Mouse (Mus musculus): Measurements from ENCODE around the gene Cryzl2.
A peak's percentile ranks its signal among the peaks of the same experiment; 100 is the strongest.

The Cryzl2 gene

DNA sequence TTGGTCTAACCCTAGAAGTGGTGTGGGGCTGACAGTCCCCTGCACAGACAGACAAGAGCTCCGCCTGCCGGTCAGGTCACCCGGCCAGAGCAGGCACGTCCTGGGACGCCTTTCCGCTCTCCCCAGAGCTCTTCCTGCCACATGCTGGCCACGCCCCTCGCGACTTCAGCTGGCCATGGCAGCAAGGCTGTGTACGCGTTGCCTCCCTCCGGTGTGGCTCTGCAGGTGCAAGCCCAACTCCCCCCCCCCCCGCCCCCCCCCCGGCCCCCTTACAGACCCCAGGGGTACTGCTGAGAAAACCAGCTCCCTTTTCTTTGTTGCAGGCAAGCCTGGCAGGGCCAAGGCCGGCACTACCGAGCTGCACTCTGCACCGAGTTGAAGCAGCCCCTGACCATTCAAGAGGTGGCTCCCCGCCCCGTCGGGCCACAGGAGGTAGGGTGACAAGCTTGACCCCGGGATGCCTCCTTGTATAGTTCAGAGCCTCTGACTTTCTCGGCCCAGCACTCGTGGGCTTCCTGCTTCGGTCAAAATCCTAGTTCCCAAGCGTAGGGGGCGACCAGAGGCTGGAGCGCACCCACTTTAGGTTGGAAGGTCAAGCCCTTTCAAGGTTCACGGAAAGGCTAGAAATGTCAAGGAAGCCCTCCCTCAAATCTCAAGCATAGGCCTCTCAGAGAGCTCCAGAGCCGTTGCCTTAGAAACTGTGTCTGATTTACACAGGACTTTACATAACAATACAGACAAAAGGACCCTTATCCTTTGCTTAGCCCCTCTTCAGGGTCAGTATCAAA, at the start of gene Cryzl2:
TSS of gene Cryzl2 (plus strand) at position 157 of the 788 bp plus-strand sequence.
- DNase-seq (ENCODE audit: low read depth): peak; percentile 50

DNA sequence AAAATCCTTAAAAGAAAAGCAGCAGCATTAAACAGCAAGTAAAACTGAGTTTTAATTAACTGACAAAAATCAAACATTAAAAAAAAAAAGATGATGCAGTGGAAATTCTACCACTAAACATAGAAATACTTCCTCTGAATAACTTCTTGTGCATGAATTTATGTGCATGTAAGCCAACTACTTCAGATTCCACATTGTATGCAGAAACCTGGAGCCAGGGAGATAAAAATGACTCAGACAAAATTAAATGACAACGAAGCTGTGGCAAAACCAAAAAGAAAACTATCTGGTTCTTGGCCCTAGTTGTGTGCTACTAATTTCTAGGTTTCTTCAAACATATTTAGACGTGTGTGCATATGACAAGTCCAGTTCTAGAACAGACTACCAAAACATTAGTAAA, 48.7 kb upstream of the Cryzl2 start:
- DNase-seq (ENCODE audit: low read depth): no peak

DNA sequence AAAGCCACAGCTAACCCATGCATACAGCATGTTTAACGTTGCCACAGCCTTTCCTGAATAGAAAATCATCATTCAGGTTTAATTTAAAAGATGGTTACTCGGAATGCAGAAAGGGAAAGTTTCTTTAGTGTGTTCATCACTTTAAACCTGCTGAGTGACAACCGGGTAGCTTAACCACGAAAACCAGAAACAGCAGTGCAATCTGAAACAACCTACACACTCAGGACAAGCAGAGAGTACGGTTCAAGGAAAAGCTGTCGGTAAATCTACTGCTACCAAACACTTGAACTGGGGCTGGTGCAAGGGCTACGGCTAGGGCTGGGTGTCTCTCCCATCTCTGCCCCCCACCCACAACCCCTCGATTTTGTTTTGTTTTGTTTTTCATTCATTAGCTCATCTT, 47.4 kb upstream of the Cryzl2 start:
- DNase-seq (ENCODE audit: low read depth): peak; percentile 29

DNA sequence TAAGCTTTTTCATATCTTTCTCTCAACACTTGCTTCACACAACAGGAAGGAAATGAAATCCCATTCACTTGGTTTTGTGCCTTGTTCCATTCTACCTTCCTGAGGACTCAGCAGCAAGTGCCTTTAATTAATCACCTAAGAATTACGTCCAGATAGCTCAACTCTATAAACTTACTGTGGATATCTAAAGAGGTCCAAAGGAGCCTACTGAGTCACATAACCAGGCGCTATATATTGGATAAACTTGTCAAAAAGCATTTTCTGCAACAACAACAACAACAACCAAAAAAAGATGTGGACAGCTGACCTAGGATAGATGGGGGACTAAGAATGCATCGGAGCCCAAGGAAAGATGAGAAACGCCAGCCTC, 47.1 kb upstream of the Cryzl2 start:
- DNase-seq (ENCODE audit: low read depth): peak; percentile 34

DNA sequence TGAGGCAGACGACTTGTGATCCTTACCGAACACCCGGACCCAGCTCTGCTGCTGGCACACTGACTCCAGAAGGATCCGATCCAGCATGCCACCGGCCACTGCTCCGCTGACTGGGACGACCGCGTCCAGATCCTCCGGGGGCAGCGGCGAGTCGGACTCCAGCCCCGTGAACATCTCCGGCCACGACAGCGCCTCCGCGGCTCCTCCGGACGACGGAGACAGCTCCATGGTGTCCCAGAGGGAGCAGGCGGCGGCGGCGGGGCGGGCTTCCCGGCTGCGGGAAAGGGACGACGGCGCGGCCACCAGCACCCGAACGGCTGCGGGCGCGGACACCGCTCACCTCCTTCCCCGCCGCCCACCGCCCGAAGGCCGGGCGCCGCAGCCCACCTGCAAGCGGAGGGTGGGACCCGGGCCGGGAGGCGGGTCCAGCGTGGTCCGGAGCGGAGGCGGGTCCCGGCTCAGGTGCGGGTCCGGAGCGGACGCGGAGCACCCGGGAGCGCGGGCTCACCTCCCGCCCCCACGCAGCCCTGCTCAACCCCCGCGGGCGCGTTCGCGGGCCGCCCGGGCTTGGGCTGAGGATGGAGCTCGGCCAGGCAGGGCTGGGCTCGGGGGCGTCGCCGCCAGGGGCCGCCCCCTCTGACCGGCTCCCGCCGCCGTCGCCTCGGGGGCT, 46.5 kb upstream of the Cryzl2 start:
- DNase-seq (ENCODE audit: low read depth): no peak

DNA sequence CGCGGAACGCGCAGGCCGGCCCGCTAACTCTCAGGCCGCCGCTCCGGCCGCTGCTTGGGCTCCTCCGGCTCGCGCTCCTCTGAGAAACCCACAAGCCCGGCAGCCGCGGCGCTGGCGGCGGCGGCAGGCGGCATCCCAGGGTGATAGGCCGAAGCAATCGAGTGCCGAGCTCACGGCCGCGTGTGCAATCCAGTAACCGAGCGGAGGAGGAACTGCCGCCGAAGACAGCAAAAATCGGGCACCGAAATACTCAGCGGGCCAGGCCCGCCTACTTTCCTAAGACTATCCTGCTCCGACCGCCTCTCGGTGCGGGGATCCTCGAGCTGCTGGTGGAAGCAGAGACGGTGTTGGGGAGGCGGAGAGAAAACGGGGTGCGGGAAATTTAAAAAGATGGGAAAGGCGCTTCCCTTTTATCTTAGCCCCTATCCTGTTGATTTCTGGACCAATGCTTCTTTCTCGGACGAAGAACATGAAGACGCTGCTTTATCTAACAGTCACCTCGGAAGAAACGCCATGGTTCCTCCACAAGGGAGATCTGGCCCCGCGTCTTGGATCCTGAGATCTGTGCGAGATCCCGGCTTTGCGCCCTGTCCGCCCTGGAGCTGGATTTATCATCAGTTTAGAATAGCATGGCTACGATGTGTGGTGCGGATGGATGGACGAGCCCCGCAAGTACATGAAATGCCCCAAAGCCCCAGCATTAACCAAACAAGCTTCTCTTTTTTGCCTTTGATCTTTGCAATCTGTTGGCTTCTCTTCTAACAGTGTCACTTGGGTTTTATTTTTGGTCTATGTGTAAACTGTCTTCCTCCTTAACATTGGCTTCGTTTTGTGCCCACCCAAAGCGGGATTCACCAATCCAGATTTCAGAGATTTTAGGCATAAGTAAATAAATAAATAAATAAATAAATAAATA, 45.7 kb upstream of the Cryzl2 start, which contains the start of gene Rasal2:
TSS of gene Rasal2 (minus strand) at position 142 of the 916 bp plus-strand sequence.
- peak; percentile 92 for DNase-seq (ENCODE audit: low read depth)

DNA sequence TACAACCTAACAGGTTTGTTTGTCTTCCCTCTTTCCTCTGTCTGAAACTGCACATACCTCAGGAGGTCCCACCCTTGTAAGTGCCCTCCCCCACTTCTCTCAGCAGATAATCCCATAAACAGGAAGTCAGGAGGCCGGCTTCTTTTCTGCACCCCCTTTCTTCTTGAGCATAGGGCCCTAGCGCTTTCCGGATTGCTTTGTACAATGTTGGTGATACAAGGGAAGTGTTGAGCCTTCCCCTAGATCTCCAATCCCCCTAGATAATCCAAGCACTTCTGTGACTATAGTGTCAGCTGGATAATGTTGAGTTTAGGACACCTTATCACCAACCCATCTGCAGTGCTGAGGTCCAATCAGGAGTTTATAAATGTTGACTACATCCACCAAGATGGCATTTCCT, 42.6 kb upstream of the Cryzl2 start:
- no peak for DNase-seq (ENCODE audit: low read depth)

DNA sequence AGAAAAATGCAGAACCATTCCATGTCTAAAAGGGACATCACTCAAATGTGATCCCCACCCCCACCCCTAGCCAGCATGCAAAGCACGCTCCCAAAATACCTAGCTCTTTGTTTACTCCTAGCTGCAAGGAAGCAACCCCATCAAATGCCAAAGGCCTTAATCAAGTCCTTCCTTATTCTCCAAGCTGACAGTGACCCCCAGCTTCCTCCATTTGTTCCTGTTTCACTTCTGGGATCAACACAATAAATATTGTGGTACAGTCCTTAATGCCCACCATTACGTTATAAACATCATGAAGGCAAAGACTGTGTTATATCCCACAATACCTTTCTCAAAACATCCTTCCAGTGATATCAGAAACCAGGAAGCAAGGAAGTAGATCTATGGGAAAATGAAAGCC, 41.7 kb upstream of the Cryzl2 start:
- no peak for DNase-seq (ENCODE audit: low read depth)

DNA sequence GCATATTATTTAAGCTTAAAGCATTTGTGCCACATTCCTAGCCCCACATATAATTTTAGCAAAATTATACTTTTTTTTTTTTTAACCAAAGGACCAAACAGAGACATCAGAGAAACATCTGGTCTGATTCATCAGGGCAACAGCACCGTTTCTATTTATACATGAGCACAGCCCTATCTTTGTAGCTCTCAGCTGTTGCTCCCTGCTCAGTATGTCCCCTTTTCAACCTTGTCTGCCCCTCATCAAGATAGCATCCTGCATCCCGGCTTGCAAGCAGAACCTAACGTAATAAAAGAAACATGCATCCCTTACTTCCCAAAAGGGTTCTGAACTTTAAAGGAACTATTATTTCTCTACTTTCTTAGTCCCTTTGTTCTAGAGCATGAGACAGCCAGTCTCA, 41.0 kb upstream of the Cryzl2 start:
- DNase-seq (ENCODE audit: low read depth): no peak

DNA sequence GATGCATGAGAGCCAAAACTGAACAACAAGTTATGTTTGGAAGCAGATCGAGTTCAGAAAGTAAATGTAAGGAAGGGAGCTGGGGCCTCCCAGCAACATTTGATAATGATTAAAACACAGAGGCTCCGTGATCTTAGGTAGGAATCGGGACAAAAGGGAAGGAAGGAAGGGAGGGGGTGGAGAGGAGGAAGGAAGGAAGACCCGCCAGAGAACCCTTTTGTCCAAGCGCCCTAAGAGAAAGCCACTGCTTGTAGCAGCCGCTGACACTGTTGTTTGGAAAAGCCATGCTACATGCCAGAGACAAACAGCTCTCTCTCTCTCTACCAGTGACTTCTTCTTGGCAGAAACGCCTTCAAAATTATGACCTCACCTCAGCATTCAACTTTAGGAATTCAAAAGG, 40.5 kb upstream of the Cryzl2 start:
- DNase-seq (ENCODE audit: low read depth): no peak

DNA sequence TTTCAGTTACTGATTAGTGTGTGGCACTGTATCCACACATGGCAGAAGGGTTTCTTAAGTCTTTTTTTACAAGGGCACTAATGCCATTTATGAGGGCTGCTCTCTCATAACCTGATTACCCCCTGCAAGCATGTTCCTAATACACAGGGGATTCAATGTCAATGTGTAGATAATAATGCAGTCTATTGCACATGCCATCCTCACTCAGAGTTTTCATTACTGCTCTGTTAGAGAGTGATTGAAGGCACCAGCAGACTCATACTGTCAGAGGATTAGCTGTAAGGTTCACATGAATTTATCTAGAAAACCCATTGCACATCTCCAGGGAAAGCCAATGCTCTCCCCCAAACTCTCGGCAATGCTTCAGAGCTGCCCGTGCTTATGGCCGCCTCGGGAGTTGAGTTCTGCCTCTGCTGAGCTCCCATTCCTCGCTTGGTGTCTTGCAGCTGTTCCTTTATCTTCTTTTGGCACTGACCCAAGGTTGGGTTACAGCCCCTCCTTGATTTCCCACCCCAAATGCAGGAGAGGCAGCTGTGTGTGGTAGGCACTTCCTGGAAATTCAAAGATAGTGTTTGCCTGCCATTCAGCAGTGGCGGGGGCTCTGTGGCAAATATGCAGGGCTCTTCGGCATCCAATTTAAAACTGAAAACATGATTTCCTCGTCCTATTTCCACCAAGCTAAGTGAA, 32.5 kb upstream of the Cryzl2 start:
- DNase-seq (ENCODE audit: low read depth): no peak

DNA sequence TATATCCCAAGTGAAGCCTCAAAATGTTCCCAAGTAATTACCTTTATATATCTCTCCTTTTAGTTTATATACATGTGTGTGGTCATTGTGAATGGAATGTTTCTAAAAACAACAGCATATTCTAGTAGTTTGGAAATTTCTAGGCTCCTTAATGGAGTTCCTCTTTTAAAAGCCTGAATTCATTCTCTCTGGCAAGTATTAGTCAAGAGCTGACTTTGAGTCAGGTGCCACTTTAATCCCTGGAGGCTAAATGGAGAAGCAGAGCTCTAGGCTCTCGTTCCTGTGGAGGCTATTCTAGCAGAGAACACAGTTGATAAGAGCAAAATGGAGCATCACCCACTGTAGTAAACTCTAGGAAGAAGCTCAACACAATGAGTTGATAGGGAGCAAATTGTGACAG, 31.4 kb upstream of the Cryzl2 start:
- no peak for DNase-seq (ENCODE audit: low read depth)

DNA sequence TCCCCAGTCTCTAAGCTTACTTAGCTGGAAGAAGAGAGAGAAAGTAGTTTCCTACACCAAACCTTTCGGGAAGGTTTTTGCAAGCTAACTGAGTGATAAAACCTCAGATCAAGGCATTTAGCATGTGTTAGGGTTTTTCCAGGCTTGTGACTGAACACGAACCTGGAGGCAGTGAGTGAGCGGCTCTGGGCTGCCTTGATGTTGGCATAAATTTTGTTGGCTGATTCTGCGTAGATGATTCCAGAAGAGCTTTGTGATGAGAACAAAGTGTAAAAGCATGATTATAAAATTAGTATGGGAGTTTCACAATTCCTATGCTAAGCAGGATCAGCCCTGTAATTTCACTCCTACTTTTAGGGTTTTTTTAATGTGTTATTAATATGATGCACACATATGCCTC, 30.8 kb upstream of the Cryzl2 start:
- no peak for DNase-seq (ENCODE audit: low read depth)

DNA sequence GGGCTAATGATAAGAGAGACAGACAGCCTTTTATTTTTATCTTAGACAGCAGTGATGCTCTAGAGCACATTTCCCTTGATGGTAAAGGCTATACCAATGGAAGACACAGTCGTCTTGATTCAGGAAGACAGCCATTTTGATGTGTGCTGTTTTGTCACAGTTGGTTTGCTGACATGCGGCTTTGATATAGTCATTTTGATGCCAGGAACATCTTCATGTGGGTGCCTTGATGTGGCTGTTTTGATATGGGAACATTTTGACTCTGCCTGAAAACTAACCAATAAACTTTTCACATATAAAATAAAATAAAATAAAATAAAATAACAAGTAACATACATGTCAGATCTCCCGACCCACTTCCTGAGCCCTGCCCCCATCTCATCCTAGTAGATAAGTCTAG, 30.0 kb upstream of the Cryzl2 start:
- no peak for DNase-seq (ENCODE audit: low read depth)

DNA sequence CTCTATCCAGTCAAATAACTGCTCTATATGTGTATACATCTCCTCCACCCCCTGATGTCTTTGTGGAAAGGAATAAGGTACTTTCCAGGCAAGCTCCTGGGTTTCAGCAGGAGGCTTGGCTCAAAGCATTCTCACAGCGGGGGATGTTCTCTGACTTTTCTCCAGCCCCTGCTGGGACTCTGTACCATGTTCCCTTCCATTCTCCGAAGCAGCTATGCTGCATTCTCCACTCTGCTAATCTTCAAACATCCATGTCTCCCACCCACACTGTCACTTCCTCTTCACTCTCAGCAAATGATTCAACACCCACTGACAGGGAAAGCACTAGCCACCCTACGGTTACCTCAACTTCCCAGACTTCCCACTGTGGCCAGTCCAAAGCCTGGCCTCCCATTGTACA, 25.1 kb upstream of the Cryzl2 start:
- no peak for DNase-seq (ENCODE audit: low read depth)

DNA sequence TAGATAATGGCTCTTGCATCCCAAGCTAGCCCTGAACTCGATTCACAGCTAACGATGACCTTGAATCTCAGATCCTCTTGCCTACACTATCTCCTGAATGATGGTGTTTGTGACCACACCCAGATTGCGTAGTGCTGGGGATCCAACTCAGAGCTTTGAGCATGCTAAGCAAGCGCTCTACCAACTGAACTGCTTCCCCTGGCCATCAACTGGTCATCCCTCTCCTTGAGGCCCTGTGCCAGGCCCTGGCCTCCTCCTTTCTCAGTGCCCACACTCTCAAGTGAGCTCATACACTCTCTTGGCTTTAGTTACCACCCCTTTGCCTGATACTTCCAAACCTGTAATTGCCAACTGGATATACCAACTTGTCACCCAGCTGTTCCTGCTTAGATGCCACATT, 24.0 kb upstream of the Cryzl2 start:
- no peak for DNase-seq (ENCODE audit: low read depth)

DNA sequence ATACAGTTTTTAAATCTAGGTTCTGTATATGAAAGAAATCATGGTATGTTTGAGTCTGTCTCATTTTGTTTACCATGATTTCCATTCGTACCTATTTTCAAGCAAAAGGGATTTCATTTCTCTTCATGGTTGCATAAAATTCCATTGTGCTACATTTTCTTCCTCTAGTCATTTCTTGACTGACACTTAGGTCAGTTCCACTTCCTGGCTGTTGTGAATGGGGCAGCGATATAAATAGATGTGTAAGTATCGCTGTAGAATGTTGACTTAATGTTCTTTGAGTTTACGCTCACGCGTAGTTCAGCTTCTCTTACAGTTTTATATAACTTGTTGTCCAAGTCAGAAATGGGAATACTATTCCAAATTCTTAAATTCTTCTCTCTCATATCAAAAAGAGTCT, 22.5 kb upstream of the Cryzl2 start:
- no peak for DNase-seq (ENCODE audit: low read depth)

DNA sequence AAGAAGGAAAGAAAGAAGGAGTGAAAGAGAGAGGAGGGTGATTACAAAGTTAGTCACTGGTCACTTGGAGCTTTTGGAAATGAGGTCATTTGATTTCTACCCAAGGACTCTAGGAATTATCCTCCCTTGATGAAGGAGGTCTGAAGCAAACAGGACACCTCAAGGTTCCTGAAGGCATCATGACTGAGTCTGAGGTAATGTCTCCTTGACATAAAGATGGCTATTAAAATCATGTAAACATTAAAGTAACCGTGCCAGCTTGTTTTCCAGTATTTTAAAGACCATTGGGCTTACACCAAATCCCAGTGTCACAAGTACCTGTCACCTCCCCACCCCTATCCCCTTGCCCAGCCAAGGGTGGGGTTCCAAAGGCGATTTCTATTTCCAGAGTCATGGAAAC, 20.1 kb upstream of the Cryzl2 start:
- no peak for DNase-seq (ENCODE audit: low read depth)

DNA sequence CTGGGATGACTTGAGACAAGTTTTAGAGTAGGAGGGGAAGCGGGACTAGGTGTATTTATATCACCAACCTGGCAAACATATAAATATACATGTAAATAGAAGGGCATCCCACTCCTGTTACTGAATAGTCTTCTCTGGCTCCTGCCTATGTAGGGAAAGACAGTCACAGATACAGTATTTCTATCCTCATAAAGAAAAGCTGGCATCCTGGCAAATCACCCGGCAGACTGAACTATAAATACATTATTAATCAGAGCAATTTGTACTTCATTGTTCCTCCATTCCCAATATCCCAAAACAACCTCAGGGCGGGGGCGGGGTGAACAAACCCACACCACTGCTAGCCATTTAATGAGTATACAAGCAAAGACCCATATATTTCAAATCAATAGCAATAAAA, 19.3 kb upstream of the Cryzl2 start:
- no peak for DNase-seq (ENCODE audit: low read depth)

DNA sequence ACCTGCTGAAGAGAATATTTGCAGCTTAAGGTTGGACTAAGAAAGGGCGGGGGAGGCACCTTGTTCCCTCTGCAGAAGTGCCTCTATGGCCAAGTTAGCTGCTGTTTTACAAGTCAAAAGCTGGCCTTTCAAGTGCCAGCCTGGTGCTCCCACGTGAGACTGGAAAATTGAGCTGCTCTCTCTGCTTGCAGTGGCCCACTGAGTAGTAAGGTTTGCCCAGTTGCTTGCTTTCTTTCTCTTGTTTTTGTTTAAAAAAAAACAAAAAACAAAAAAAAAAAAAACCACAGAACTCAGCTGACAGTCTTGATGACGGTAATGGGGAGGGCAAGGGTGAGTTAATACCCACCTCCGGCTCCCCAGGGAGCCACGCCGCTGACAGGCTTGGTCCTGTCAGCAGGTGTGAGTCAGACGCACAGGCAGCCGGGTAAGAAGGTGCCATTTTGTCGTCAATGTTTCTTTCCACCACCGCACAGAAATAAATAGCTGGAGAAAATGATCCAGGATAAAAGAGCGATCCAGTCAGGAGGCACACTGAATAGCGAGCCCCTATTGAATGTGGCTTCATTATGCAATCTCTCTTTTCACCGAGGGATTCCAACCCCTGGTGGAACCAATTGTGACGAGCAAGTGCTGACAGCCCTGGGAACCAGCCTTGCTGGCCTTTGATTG, 18.3 kb upstream of the Cryzl2 start:
- no peak for DNase-seq (ENCODE audit: low read depth)

DNA sequence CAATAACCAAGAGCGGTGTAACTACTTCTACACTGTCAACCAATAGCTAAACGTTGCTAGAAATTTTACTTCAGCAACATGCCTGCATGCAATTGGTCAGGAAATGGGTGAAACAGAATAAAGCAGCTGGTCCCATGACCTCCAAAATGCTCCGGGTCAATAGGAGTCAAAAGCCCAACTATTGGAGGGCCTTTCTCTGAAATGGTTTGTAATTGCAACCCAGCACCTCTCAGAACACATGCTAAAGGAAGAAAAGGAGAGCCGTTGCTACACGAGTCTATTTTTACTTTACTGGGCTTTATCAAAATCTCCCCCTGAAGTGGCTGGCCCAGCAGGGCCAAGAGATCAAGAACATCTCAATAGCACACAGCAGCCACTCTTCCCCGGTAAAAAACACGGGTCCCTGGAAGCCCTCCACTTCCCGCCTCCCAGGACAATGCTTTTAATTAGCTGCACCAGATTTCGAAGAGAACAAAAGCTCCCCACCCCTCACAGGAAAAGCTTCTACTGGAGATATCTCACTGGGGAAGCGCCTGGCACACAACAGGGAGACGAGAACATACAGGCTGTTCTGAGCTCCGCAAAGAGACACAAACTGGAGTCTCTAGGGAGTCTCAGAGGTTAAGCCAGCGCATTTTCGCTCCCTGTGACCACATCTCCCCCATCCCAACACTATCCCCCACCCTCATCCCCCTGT, 15.2 kb upstream of the Cryzl2 start:
- DNase-seq (ENCODE audit: low read depth): no peak

All from induced T-regulatory cell, adult 2 months (primary cell).